Mouse (Mus musculus): ENCODE results near the gene Btbd11. TPM values are rescaled to one million over a fixed set of nuclear protein-coding genes. Genes with fewer than 3 reads are reported as not detected.

Gene Btbd11
- total and polyA plus RNA-seq, 2 experiments: 0.55 to 0.92 TPM

DNA sequence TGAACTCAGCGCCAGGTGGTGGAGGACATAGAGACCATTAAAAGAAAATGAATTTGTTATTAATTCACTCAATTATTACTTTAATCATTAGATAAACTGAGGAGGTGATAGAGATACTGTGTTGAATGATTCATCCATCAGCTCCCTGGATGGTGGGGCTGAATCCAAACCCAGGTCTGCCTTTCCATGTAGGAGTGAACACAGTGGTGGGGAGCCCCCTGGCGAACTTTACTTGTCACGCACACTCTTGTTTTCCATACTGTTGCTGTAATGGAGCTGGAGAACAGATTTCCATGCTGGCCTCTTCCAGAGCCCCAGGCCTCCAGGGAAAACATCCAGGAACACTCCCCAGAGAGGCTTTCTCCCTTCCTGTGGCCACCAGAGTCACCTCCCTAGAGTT is 50.6 kb downstream of the Btbd11 start:
- Histone ChIP-seq H3K27ac (replicated peaks; ENCODE audit: insufficient read depth, low read depth, low read length) (no peak overlapping the region), H3K4me1 (ENCODE audit: control insufficient read depth, insufficient read depth, low read length) (no peaks in the 10 kb centered on the region), H3K27me3 (ENCODE audit: control insufficient read depth, insufficient read depth, low read length) (no peaks in the 10 kb centered on the region), H3K9ac (ENCODE audit: low read depth, low read length) (no peak overlapping the region), H3K4me3 (ENCODE audit: insufficient read depth, low read depth, low read length) (no peak overlapping the region), H3K79me2 (ENCODE audit: control insufficient read depth, insufficient read depth, low read length) (no peaks in the 10 kb centered on the region), H3K36me3 (ENCODE audit: control insufficient read depth, insufficient read depth, low read length) (no peaks in the 10 kb centered on the region)
- no peak for TF ChIP-seq POLR2A (IDR thresholded peaks at IDR 0.05; ENCODE audit: extremely low read depth, insufficient read depth, low read length)
- TF ChIP-seq CTCF (IDR thresholded peaks at IDR 0.05; ENCODE audit: low read depth, low read length): no peak
- no peak for DNase-seq (ENCODE audit: extremely low read depth, low read depth, low spot score)
- WGBS: 77% methylated on average over 3 of the region's 3 CpGs

DNA sequence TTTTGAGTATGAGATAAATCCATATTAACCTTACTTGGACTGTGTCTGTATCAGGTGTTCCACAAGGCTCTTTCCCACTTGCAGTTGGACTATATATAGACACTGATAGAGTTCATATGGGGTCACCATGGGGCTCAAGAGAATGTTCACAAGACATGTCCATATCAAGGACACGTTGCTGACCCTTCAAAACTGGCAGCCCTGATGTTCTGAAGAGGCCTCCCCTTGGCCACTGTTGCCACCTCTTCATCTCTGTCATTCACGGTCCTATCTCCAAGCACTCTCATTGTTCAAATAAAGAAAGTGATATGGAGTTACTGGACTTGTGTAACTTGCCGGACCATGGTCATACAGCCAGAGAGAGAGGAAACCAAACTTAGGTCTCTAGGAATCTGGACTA is 56.8 kb downstream of the Btbd11 start:
- 59% methylated on average over 3 of the region's 3 CpGs for WGBS

DNA sequence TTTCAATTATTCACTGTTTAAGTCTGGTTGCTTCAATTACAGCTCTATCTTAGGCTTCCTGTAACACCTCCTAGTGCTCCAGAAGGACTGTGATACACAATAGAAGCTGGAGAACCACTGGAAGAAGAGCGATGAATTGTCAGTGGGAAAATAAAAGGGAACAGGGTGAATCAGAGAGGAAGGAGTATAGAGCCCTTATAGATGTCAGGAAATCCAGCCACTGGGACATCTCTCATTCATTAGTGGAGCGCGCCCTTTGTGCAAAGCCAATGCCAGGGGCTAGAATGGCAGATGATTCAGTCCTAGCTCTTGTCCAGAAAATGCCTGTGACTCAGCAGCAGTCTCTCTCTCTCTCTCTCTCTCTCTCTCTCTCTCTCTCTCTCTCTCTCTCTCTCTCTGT is 59.3 kb downstream of the Btbd11 start:
- WGBS: 96% methylated on average over 3 of the region's 3 CpGs
- DNase-seq (ENCODE audit: extremely low read depth, low read depth, low spot score): no peak
- H3K79me2 ChIP-seq (ENCODE audit: control insufficient read depth, insufficient read depth, low read length): no peaks in the 10 kb centered on the region

More for the DNA sequence above, 56.8 kb downstream of the Btbd11 start:
- Histone ChIP-seq H3K4me1 (ENCODE audit: control insufficient read depth, insufficient read depth, low read length) (no peaks in the 10 kb centered on the region), H3K27me3 (ENCODE audit: control insufficient read depth, insufficient read depth, low read length) (no peaks in the 10 kb centered on the region), H3K27ac (replicated peaks; ENCODE audit: insufficient read depth, low read depth, low read length) (no peak overlapping the region), H3K79me2 (ENCODE audit: control insufficient read depth, insufficient read depth, low read length) (no peaks in the 10 kb centered on the region), H3K9ac (ENCODE audit: low read depth, low read length) (no peak overlapping the region), H3K36me3 (ENCODE audit: control insufficient read depth, insufficient read depth, low read length) (no peaks in the 10 kb centered on the region), H3K4me3 (ENCODE audit: insufficient read depth, low read depth, low read length) (no peak overlapping the region)
- DNase-seq (ENCODE audit: extremely low read depth, low read depth, low spot score): no peak
- TF ChIP-seq CTCF (IDR thresholded peaks at IDR 0.05; ENCODE audit: low read depth, low read length) (no peak), POLR2A (IDR thresholded peaks at IDR 0.05; ENCODE audit: extremely low read depth, insufficient read depth, low read length) (no peak)

DNA sequence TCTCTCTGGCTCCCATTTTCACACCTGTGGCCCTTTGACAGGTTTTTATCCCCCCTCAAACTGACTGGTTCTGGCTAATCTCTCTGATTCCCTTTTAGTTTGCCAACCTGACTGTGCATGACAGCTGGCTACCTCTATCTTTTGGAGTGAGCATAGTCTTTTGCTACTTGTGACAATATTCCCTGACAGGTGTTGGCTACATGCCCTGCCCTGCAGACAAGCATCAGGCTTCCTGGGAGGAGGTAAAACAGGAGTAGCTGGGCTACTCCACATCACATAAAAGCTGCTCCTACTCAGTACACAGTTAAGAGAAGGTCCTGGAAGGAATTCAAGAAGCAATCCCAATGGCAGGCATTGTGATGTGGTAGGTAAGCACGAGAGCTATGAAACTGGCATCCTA is 60.1 kb downstream of the Btbd11 start:
- DNase-seq (ENCODE audit: extremely low read depth, low read depth, low spot score): no peak
- no peak overlapping the region for H3K4me3 ChIP-seq (ENCODE audit: insufficient read depth, low read depth, low read length)
- TF ChIP-seq POLR2A (IDR thresholded peaks at IDR 0.05; ENCODE audit: extremely low read depth, insufficient read depth, low read length): no peak
- no peak for TF ChIP-seq CTCF (IDR thresholded peaks at IDR 0.05; ENCODE audit: low read depth, low read length)
- H3K4me1 ChIP-seq (ENCODE audit: control insufficient read depth, insufficient read depth, low read length): no peaks in the 10 kb centered on the region
- no peaks in the 10 kb centered on the region for H3K27me3 ChIP-seq (ENCODE audit: control insufficient read depth, insufficient read depth, low read length)
- H3K36me3 ChIP-seq (ENCODE audit: control insufficient read depth, insufficient read depth, low read length): no peaks in the 10 kb centered on the region
- WGBS: 67% methylated on average over 1 of the region's 1 CpGs
- H3K27ac ChIP-seq (replicated peaks; ENCODE audit: insufficient read depth, low read depth, low read length): no peak overlapping the region
- H3K79me2 ChIP-seq (ENCODE audit: control insufficient read depth, insufficient read depth, low read length): no peaks in the 10 kb centered on the region
- no peak overlapping the region for H3K9ac ChIP-seq (ENCODE audit: low read depth, low read length)

More for the DNA sequence above, 59.3 kb downstream of the Btbd11 start:
- H3K27me3 ChIP-seq (ENCODE audit: control insufficient read depth, insufficient read depth, low read length): no peaks in the 10 kb centered on the region
- no peak overlapping the region for H3K27ac ChIP-seq (replicated peaks; ENCODE audit: insufficient read depth, low read depth, low read length)
- H3K36me3 ChIP-seq (ENCODE audit: control insufficient read depth, insufficient read depth, low read length): no peaks in the 10 kb centered on the region
- no peak overlapping the region for H3K4me3 ChIP-seq (ENCODE audit: insufficient read depth, low read depth, low read length)
- no peak overlapping the region for H3K9ac ChIP-seq (ENCODE audit: low read depth, low read length)
- TF ChIP-seq CTCF (IDR thresholded peaks at IDR 0.05; ENCODE audit: low read depth, low read length) (no peak), POLR2A (IDR thresholded peaks at IDR 0.05; ENCODE audit: extremely low read depth, insufficient read depth, low read length) (no peak)
- no peaks in the 10 kb centered on the region for H3K4me1 ChIP-seq (ENCODE audit: control insufficient read depth, insufficient read depth, low read length)

DNA sequence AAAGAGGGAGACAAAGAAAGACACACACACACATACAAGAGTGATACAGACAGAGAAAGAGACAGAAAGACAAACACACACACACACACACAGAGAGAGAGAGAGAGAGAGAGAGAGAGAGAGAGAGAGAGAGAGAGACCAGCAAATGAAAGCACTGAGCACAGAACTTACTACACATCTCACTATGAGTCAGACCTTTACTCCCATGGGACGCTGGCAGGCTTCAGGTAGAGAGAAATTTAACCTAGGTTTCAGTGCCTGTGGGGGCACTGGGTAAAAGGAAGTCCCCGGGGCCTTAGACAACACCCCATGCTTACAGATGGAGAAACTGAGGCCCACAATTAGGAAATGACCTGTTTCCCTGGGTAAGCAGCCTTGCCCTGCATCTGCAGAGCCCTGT is 61.3 kb downstream of the Btbd11 start:
- Histone ChIP-seq H3K79me2 (ENCODE audit: control insufficient read depth, insufficient read depth, low read length) (no peaks in the 10 kb centered on the region), H3K36me3 (ENCODE audit: control insufficient read depth, insufficient read depth, low read length) (no peaks in the 10 kb centered on the region), H3K4me3 (ENCODE audit: insufficient read depth, low read depth, low read length) (no peak overlapping the region), H3K9ac (ENCODE audit: low read depth, low read length) (no peak overlapping the region), H3K27ac (replicated peaks; ENCODE audit: insufficient read depth, low read depth, low read length) (no peak overlapping the region), H3K4me1 (ENCODE audit: control insufficient read depth, insufficient read depth, low read length) (no peaks in the 10 kb centered on the region), H3K27me3 (ENCODE audit: control insufficient read depth, insufficient read depth, low read length) (no peaks in the 10 kb centered on the region)
- no peak for DNase-seq (ENCODE audit: extremely low read depth, low read depth, low spot score)
- 69% methylated on average over 2 of the region's 2 CpGs for WGBS
- TF ChIP-seq POLR2A (IDR thresholded peaks at IDR 0.05; ENCODE audit: extremely low read depth, insufficient read depth, low read length) (no peak), CTCF (IDR thresholded peaks at IDR 0.05; ENCODE audit: low read depth, low read length) (no peak)

DNA sequence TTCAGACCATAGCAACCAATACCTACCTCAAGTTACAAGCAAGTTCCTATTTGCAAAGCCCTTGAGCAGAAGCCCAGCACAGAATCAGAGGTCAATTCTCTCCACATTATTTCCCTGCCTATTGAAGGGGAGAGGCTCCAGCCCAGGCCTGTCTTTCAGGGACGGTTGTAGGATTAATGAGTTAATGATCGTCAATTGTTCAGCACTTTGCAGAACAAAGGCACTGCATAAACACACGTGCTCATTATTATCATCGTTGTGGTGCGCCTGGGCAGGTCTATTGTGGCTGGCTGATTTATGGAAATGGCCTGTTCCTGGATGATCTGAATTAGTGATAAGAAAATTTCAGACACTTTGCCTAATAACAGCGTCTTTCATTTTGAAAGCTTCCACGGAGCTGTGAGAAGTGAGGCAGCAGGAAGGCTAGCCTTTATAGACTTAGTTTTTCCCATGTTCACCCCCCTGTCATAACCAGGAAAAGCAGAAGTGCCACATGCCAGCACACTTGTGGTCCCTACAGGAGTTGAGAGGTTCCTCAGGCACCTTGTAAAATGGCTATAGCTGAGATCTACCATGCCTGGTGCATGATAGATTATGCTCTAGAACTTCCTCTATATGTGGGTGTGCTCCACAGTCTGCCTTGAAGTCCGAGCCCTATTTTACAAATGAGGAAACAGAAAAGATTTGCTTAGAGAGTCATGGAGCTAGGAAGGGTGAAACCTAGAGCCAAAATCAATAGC is 65.2 kb downstream of the Btbd11 start:
- Histone ChIP-seq H3K79me2 (ENCODE audit: control insufficient read depth, insufficient read depth, low read length) (no peaks in the 10 kb centered on the region), H3K4me1 (ENCODE audit: control insufficient read depth, insufficient read depth, low read length) (no peaks in the 10 kb centered on the region), H3K36me3 (ENCODE audit: control insufficient read depth, insufficient read depth, low read length) (no peaks in the 10 kb centered on the region), H3K27ac (replicated peaks; ENCODE audit: insufficient read depth, low read depth, low read length) (no peak overlapping the region), H3K9ac (ENCODE audit: low read depth, low read length) (no peak overlapping the region), H3K27me3 (ENCODE audit: control insufficient read depth, insufficient read depth, low read length) (no peaks in the 10 kb centered on the region), H3K4me3 (ENCODE audit: insufficient read depth, low read depth, low read length) (no peak overlapping the region)
- 68% methylated on average over 8 of the region's 8 CpGs for WGBS
- no peak for DNase-seq (ENCODE audit: extremely low read depth, low read depth, low spot score)
- no peak for TF ChIP-seq POLR2A (IDR thresholded peaks at IDR 0.05; ENCODE audit: extremely low read depth, insufficient read depth, low read length)
- TF ChIP-seq CTCF (IDR thresholded peaks at IDR 0.05; ENCODE audit: low read depth, low read length): no peak

Data from liver, adult 2 months (tissue).